Mouse (Mus musculus) MEL (cell line): ENCODE measurements around the gene Entpd3. TPM values are rescaled to one million over a fixed set of nuclear protein-coding genes. Genes with fewer than 3 reads are reported as not detected.

Experiments
- DNase-seq: peaks from one replicate; pipeline ENCODE4 v3.0.0; 2011; ENCODE audit warnings: low read depth, low spot score
- H3K27ac ChIP-seq: 2 replicates; pipeline ENCODE4 v1.5.1; 2012; ENCODE audit warnings: low read depth, mild to moderate bottlenecking, control low read depth, low read length, moderate library complexity; ENCODE audit not compliant: control insufficient read depth
- H3K27me3 ChIP-seq, 2 experiments: fragments of 150-350 bp in 1 of 2; sonication (generic) in 1 of 2; 2 replicates each; pipeline ENCODE4 v1.6.1; 2012; ENCODE audit warnings: low read length in 2 of 2, mild to moderate bottlenecking in 2 of 2, improper control_type of control experiment in 1 of 2, moderate library complexity in 1 of 2; ENCODE audit not compliant: insufficient read depth in 2 of 2, control insufficient read depth in 1 of 2
- H3K36me3 ChIP-seq, 2 experiments: 2 replicates each; pipeline ENCODE4 v1.6.1; 2012 to 2014; ENCODE audit warnings: low read length in 2 of 2, improper control_type of control experiment in 1 of 2, inconsistent platforms in 1 of 2, mild to moderate bottlenecking in 1 of 2; ENCODE audit not compliant: insufficient read depth in 2 of 2, control insufficient read depth in 1 of 2
- H3K4me1 ChIP-seq, 2 experiments: fragments of 150-350 bp in 1 of 2; sonication (generic) in 1 of 2; 2 replicates each; pipeline ENCODE4 v1.6.1; 2012; ENCODE audit warnings: low read length in 2 of 2, improper control_type of control experiment in 1 of 2, mild to moderate bottlenecking in 1 of 2; ENCODE audit not compliant: insufficient read depth in 2 of 2, control insufficient read depth in 1 of 2
- H3K4me3 ChIP-seq, 2 experiments: fragments of 150-350 bp in 1 of 2; sonication (generic) in 1 of 2; 2 replicates each; pipeline ENCODE4 v1.5.1; 2012; ENCODE audit warnings: low read depth in 2 of 2, low read length in 2 of 2, mild to moderate bottlenecking in 2 of 2, moderate library complexity in 2 of 2, control low read depth in 1 of 2, improper control_type of control experiment in 1 of 2; ENCODE audit not compliant: control insufficient read depth in 1 of 2, insufficient read depth in 1 of 2
- H3K79me2 ChIP-seq: 2 replicates; pipeline ENCODE4 v1.6.1; 2012; ENCODE audit warnings: mild to moderate bottlenecking, low read length, moderate library complexity; ENCODE audit not compliant: control insufficient read depth, poor library complexity, insufficient read depth
- H3K9ac ChIP-seq: 2 replicates; pipeline ENCODE4 v1.6.1; 2012; ENCODE audit warnings: low read depth, mild to moderate bottlenecking, control low read depth, low read length, moderate library complexity; ENCODE audit not compliant: control insufficient read depth, poor library complexity, severe bottlenecking
- H3K9me3 ChIP-seq: fragments of 150-350 bp; sonication (generic); replicated peaks from 2 replicates; pipeline ENCODE4 v1.6.1; 2012; ENCODE audit warnings: mild to moderate bottlenecking, low read length, improper control_type of control experiment, moderate library complexity; ENCODE audit not compliant: insufficient read depth
- CTCF ChIP-seq, 3 experiments: IDR thresholded peaks in 2 of 3; conservative IDR thresholded peaks in 1 of 3; 2 replicates each; pipeline ENCODE4 v1.5.1; 2011 to 2012; ENCODE audit warnings: low read length in 3 of 3, low read depth in 2 of 3, mild to moderate bottlenecking in 2 of 3, improper control_type of control experiment in 1 of 3, inconsistent platforms in 1 of 3, mixed read lengths in 1 of 3, moderate library complexity in 1 of 3; ENCODE audit not compliant: control insufficient read depth in 1 of 3, insufficient read depth in 1 of 3, poor library complexity in 1 of 3, severe bottlenecking in 1 of 3
- E2F4 ChIP-seq: IDR thresholded peaks from 2 replicates; pipeline ENCODE4 v1.6.1; 2011; ENCODE audit warnings: low read depth, low read length, improper control_type of control experiment, borderline replicate concordance
- EP300 ChIP-seq, 2 experiments: IDR thresholded peaks; 2 replicates each; pipeline ENCODE4 v1.6.1; 2011; ENCODE audit warnings: improper control_type of control experiment in 2 of 2, low read length in 2 of 2, low read depth in 1 of 2, mild to moderate bottlenecking in 1 of 2
- ETS1 ChIP-seq: IDR thresholded peaks from 2 replicates; pipeline ENCODE4 v1.6.1; 2012; ENCODE audit warnings: low read depth, mild to moderate bottlenecking, inconsistent platforms, low read length, improper control_type of control experiment, moderate library complexity
- HCFC1 ChIP-seq: IDR thresholded peaks from 2 replicates; pipeline ENCODE4 v1.6.1; 2012; ENCODE audit warnings: low read depth, mild to moderate bottlenecking, inconsistent platforms, low read length, improper control_type of control experiment, moderate library complexity
- JUND ChIP-seq: IDR thresholded peaks from 2 replicates; pipeline ENCODE4 v1.6.1; 2011; ENCODE audit warnings: low read depth, mild to moderate bottlenecking, improper control_type of control experiment, low read length
- MAFK ChIP-seq: IDR thresholded peaks from 2 replicates; pipeline ENCODE4 v1.6.1; 2011; ENCODE audit warnings: low read depth, mild to moderate bottlenecking, low read length, improper control_type of control experiment, borderline replicate concordance
- MAX ChIP-seq: IDR thresholded peaks from 2 replicates; pipeline ENCODE4 v1.6.1; 2011; ENCODE audit warnings: low read length, improper control_type of control experiment
- MAZ ChIP-seq: IDR thresholded peaks from 2 replicates; pipeline ENCODE4 v1.6.1; 2012; ENCODE audit warnings: low read depth, mild to moderate bottlenecking, inconsistent platforms, low read length, improper control_type of control experiment
- MEF2A ChIP-seq: IDR thresholded peaks from 2 replicates; pipeline ENCODE4 v1.6.1; 2014; ENCODE audit warnings: low read depth, mild to moderate bottlenecking, inconsistent platforms, low read length, improper control_type of control experiment; ENCODE audit not compliant: poor library complexity, insufficient replicate concordance, severe bottlenecking; ENCODE audit errors: extremely low read depth
- MXI1 ChIP-seq: IDR thresholded peaks from 2 replicates; pipeline ENCODE4 v1.6.1; 2011; ENCODE audit warnings: mild to moderate bottlenecking, low read depth, low read length, improper control_type of control experiment
- MYB ChIP-seq: IDR thresholded peaks from 2 replicates; pipeline ENCODE4 v1.6.1; 2011; ENCODE audit warnings: mild to moderate bottlenecking, low read depth, low read length, improper control_type of control experiment
- POLR2A ChIP-seq, 2 experiments: IDR thresholded peaks; 2 replicates each; pipeline ENCODE4 v1.6.1; 2011 to 2012; ENCODE audit warnings: low read length in 2 of 2, mild to moderate bottlenecking in 2 of 2, control low read depth in 1 of 2, improper control_type of control experiment in 1 of 2, low read depth in 1 of 2, moderate library complexity in 1 of 2; ENCODE audit not compliant: control insufficient read depth in 1 of 2, insufficient read depth in 1 of 2, poor library complexity in 1 of 2
- POLR2AphosphoS2 ChIP-seq: IDR thresholded peaks from 2 replicates; pipeline ENCODE4 v1.6.1; 2011; ENCODE audit warnings: low read length, improper control_type of control experiment
- POLR2AphosphoS5 ChIP-seq: IDR thresholded peaks from 2 replicates; pipeline ENCODE4 v1.6.1; 2012; ENCODE audit warnings: low read depth, borderline replicate concordance, mild to moderate bottlenecking, inconsistent platforms, low read length, moderate library complexity, mixed read lengths
- RAD21 ChIP-seq: IDR thresholded peaks from 2 replicates; pipeline ENCODE4 v1.6.1; 2011; ENCODE audit warnings: mild to moderate bottlenecking, low read depth, low read length, improper control_type of control experiment
- TBP ChIP-seq: IDR thresholded peaks from 2 replicates; pipeline ENCODE4 v1.8.0; 2011; ENCODE audit warnings: low read depth, low read length, improper control_type of control experiment
- USF1 ChIP-seq: IDR thresholded peaks from 2 replicates; pipeline ENCODE4 v1.6.1; 2014; ENCODE audit warnings: low read depth, mild to moderate bottlenecking, inconsistent platforms, low read length, improper control_type of control experiment, moderate library complexity
- ZC3H11A ChIP-seq: IDR thresholded peaks from 2 replicates; pipeline ENCODE4 v1.6.1; 2012; ENCODE audit warnings: low read depth, mild to moderate bottlenecking, inconsistent platforms, low read length, improper control_type of control experiment
- ZKSCAN1 ChIP-seq: IDR thresholded peaks from 2 replicates; pipeline ENCODE4 v1.6.1; 2012; ENCODE audit warnings: low read depth, mild to moderate bottlenecking, inconsistent platforms, low read length, improper control_type of control experiment, moderate library complexity
- ZMIZ1 ChIP-seq: IDR thresholded peaks from 2 replicates; pipeline ENCODE4 v1.6.1; 2012; ENCODE audit warnings: low read depth, mild to moderate bottlenecking, inconsistent platforms, low read length, improper control_type of control experiment, moderate library complexity
- ZNF384 ChIP-seq: IDR thresholded peaks from 2 replicates; pipeline ENCODE4 v1.6.1; 2012; ENCODE audit warnings: low read depth, mild to moderate bottlenecking, inconsistent platforms, low read length, improper control_type of control experiment
- polyA plus RNA-seq, 2 experiments: library from polyadenylated mRNA; stranded (reverse) in 1 of 2; unstranded in 1 of 2; fragments of >175 nt in 1 of 2; fragments of >200 nt in 1 of 2; gene quantifications; 2 replicates each; pipeline versions ENCODE4 v1.2.1 to v1.2.4; 2012; ENCODE audit warnings: low replicate concordance in 2 of 2, low read depth in 1 of 2; ENCODE audit not compliant: insufficient read length in 2 of 2, insufficient read depth in 1 of 2, missing spikeins in 1 of 2
- total RNA-seq: library from RNA; depleted of rRNA; stranded (reverse); fragments of 300-350 nt; gene quantifications from 2 replicates; pipeline ENCODE4 v1.2.3, GENCODE M21; 2012

Entpd3 gene
- total and polyA plus RNA-seq, 3 experiments = 0.03 TPM; not detected in 2

- Histone ChIP-seq H3K4me1 (peaks cover 0 to 9% of the 10 kb centered on the region in 2 experiments; a peak in 2 of 4 replicates), H3K79me2 (peaks cover 3% of the 10 kb centered on the region)
Measured at GRCm38 (mm10) chr9:120579808-120580207, 40.2 kb downstream of the Entpd3 start.

GRCm38 (mm10) chr9:120581941-120582618, 42.5 kb downstream of the Entpd3 start:
- TF ChIP-seq ZMIZ1 (peak; percentile 14; the same call in 1 of the 2 replicates), RAD21 (no peak), MEF2A (no peak), MYB (no peak)
- H3K27ac ChIP-seq = peak overlapping the region; percentile 47
- H3K27me3 ChIP-seq = no peaks in the 10 kb centered on the region
- H3K9me3 ChIP-seq = no peaks in the 10 kb centered on the region
- DNase-seq = peak; percentile 89
- H3K4me1 ChIP-seq = 0 out of 4 replicates have a peak, but pooled peaks cover 0 to 5% of the 10 kb centered on the region in 2 experiments
- H3K9ac ChIP-seq = peak overlapping the region; percentile 66
- H3K36me3 ChIP-seq = peaks cover 0 to 2% of the 10 kb centered on the region in 2 experiments; a peak in 1 of 4 replicates
- peaks cover 3% of the 10 kb centered on the region for H3K79me2 ChIP-seq
- H3K4me3 ChIP-seq = peak overlapping the region; percentile 52 to 66

More at GRCm38 (mm10) chr9:120579808-120580207, 40.2 kb downstream of the Entpd3 start:
- no peak overlapping the region for H3K9ac ChIP-seq
- H3K9me3 ChIP-seq = no peaks in the 10 kb centered on the region
- no peak overlapping the region for H3K27ac ChIP-seq
- no peak for TF ChIP-seq MAZ
- no peak for TF ChIP-seq EP300 (IDR thresholded peaks at IDR 0.05; ENCODE audit: low read depth in 1 of 2, low read length in 2 of 2)
- TF ChIP-seq ZC3H11A = no peak
- TF ChIP-seq ZMIZ1 = no peak
- TF ChIP-seq ZKSCAN1 = no peak
- no peak for TF ChIP-seq POLR2A (IDR thresholded peaks at IDR 0.05; ENCODE audit: control insufficient read depth in 1 of 2, insufficient read depth in 1 of 2, low read depth in 1 of 2, low read length in 2 of 2, poor library complexity in 1 of 2)
- no peak for TF ChIP-seq MYB
- TF ChIP-seq MAX = no peak
- TF ChIP-seq ETS1 = no peak
- TF ChIP-seq HCFC1 = no peak
- TF ChIP-seq POLR2AphosphoS2 = no peak
- no peak for TF ChIP-seq ZNF384
- TF ChIP-seq MAFK = no peak
- TF ChIP-seq E2F4 = no peak
- no peak for TF ChIP-seq USF1
- TF ChIP-seq CTCF (IDR thresholded peaks at IDR 0.05 in 2 of 3, conservative IDR thresholded peaks at IDR 0.05 in 1 of 3; ENCODE audit: control insufficient read depth in 1 of 3, insufficient read depth in 1 of 3, low read depth in 2 of 3, low read length in 3 of 3, poor library complexity in 1 of 3, severe bottlenecking in 1 of 3) = no peak
- TF ChIP-seq TBP = no peak
- no peak for TF ChIP-seq JUND
- no peak for TF ChIP-seq POLR2AphosphoS5
- no peak for TF ChIP-seq MXI1
- TF ChIP-seq, all 39 proteins: peak for 0
- no peak overlapping the region for H3K4me3 ChIP-seq
- no peak for DNase-seq
- H3K27me3 ChIP-seq = no peaks in the 10 kb centered on the region
- H3K36me3 ChIP-seq = peaks cover 0 to 4% of the 10 kb centered on the region in 2 experiments; a peak in 1 of 4 replicates
